15 mouse cellular contexts compared by ENCODE assay signal in genomic region chr7:112154445-112154844, GRCm38 (mm10). TPM values are rescaled to one million over a fixed set of nuclear protein-coding genes. Genes with fewer than 3 reads are reported as not detected.
DNase-seq lines count a peak whose midpoint lies in the region; ATAC-seq and TF ChIP-seq lines count a peak whose summit lies in the region.
"Had no signal": no experiment of that assay in that cellular context is flagged by ENCODE, and none has a peak within 500 bp of the region (broad histone marks: within the 10 kb centered on the region; RNA-seq: fewer than 3 reads in every experiment).

No protein-coding gene starts in this region.

- TF ChIP-seq CTCF in lung, postnatal 0 days (IDR thresholded peaks at IDR 0.05) = no peak
- TF ChIP-seq CTCF in embryonic fibroblast, embryonic 13.5 days (IDR thresholded peaks at IDR 0.05; ENCODE audit: borderline replicate concordance, insufficient read depth, low read length) = no peak

- intact Hi-C loops in heart, postnatal 36 days (cut with DNase I) = no loop called here

- H3K27ac ChIP-seq in heart, embryonic 15.5 days = peak overlapping the region; percentile 3; the same call in 1 of the 2 replicates
- H3K27ac ChIP-seq in lung, postnatal 0 days (ENCODE audit: low read length) = peak overlapping the region; percentile 43
- H3K27ac ChIP-seq in embryonic fibroblast, embryonic 13.5 days (ENCODE audit: insufficient read depth, low read length) = peak overlapping the region; percentile 93
- no peak overlapping the region for H3K27ac ChIP-seq in liver, embryonic 12.5 days
- H3K27ac ChIP-seq: neural tube, embryonic 12.5 days had no signal

- H3K27me3 ChIP-seq in heart, embryonic 15.5 days = peaks cover 16% of the 10 kb centered on the region
- 0 out of 2 replicates have a peak, but pooled peaks cover 10% of the 10 kb centered on the region for H3K27me3 ChIP-seq in lung, postnatal 0 days (replicated peaks; ENCODE audit: insufficient read depth, low read length)
- H3K27me3 ChIP-seq in liver, embryonic 12.5 days (replicated peaks) = peaks cover 36% of the 10 kb centered on the region

- no peaks in the 10 kb centered on the region for H3K9me3 ChIP-seq in heart, embryonic 15.5 days (replicated peaks)
- H3K9me3 ChIP-seq in lung, postnatal 0 days (ENCODE audit: low read length) = no peaks in the 10 kb centered on the region
- H3K9me3 ChIP-seq in liver, embryonic 12.5 days (replicated peaks) = no peaks in the 10 kb centered on the region
- H3K9me3 ChIP-seq: neural tube, embryonic 12.5 days had no signal

- peaks cover 44% of the 10 kb centered on the region for H3K4me1 ChIP-seq in heart, embryonic 15.5 days (replicated peaks)
- peaks cover 9% of the 10 kb centered on the region for H3K4me1 ChIP-seq in lung, postnatal 0 days (ENCODE audit: insufficient read depth, low read depth, low read length)
- peaks cover 17% of the 10 kb centered on the region for H3K4me1 ChIP-seq in embryonic fibroblast, embryonic 13.5 days (ENCODE audit: control insufficient read depth, insufficient read depth, low read length)
- peaks cover 4% of the 10 kb centered on the region; the same call in 1 of the 2 replicates for H3K4me1 ChIP-seq in liver, embryonic 12.5 days

- DNase-seq in heart, postnatal 36 days = no peak
- peak; percentile 21 for DNase-seq in lung, postnatal 0 days (ENCODE audit: low spot score)
- no peak for DNase-seq in lung, postnatal 4 days
- no peak for DNase-seq in urinary bladder, postnatal 4 days (ENCODE audit: low spot score in 2 of 2)
- DNase-seq: cerebellum, adult 9-10 months; embryo, embryonic 11 days; liver; midbrain, embryonic 14.5 days; retina, postnatal 1 day; spleen, adult 18-20 months had no signal

- H3K36me3 ChIP-seq in heart, embryonic 15.5 days = no peaks in the 10 kb centered on the region
- H3K36me3 ChIP-seq in lung, postnatal 0 days (ENCODE audit: insufficient read depth, low read length) = 0 out of 2 replicates have a peak, but pooled peaks cover 3% of the 10 kb centered on the region
- H3K36me3 ChIP-seq in liver, embryonic 12.5 days = no peaks in the 10 kb centered on the region; the same call in 1 of the 2 replicates
- H3K36me3 ChIP-seq: neural tube, embryonic 12.5 days had no signal

- ATAC-seq in heart, embryonic 15.5 days (replicated peaks; ENCODE audit: insufficient number of reproducible peaks, insufficient read depth, low FRiP score, low read depth) = no peak
- no peak for ATAC-seq in lung, postnatal 0 days
- ATAC-seq in liver, embryonic 12.5 days = no peak

- no peak overlapping the region for H3K4me3 ChIP-seq in heart, embryonic 15.5 days
- H3K4me3 ChIP-seq in lung, postnatal 0 days (ENCODE audit: low read depth, low read length) = no peak overlapping the region
- no peak overlapping the region for H3K4me3 ChIP-seq in embryonic fibroblast, embryonic 13.5 days (ENCODE audit: insufficient read depth, low read length)
- H3K4me3 ChIP-seq in liver, embryonic 12.5 days = no peak overlapping the region
- H3K4me3 ChIP-seq: neural tube, embryonic 12.5 days had no signal

- 64% methylated on average over 4 of the region's 4 CpGs for WGBS in heart, embryonic 15.5 days
- WGBS in lung, postnatal 0 days = 59% methylated on average over 4 of the region's 4 CpGs
- WGBS in liver, embryonic 12.5 days (ENCODE audit: insufficient replicate concordance) = 73% methylated on average over 4 of the region's 4 CpGs

- H3K9ac ChIP-seq in heart, embryonic 15.5 days = no peak overlapping the region
- no peak overlapping the region for H3K9ac ChIP-seq in lung, postnatal 0 days (replicated peaks; ENCODE audit: low read depth)
- no peak overlapping the region for H3K9ac ChIP-seq in liver, embryonic 12.5 days
- H3K9ac ChIP-seq: neural tube, embryonic 12.5 days had no signal

- TF ChIP-seq EP300 in lung, postnatal 0 days (IDR thresholded peaks at IDR 0.05) = no peak

- H3K4me2 ChIP-seq in heart, embryonic 15.5 days = 0 out of 2 replicates have a peak overlapping the region, but pooled peaks have one; percentile 7
- no peak overlapping the region for H3K4me2 ChIP-seq in lung, postnatal 0 days (replicated peaks; ENCODE audit: low read depth, low read length)
- H3K4me2 ChIP-seq in liver, embryonic 12.5 days = no peak overlapping the region
- H3K4me2 ChIP-seq: neural tube, embryonic 12.5 days had no signal

- no peak for TF ChIP-seq POLR2A in embryonic fibroblast, embryonic 13.5 days (IDR thresholded peaks at IDR 0.05; ENCODE audit: low read depth, low read length)

RNA-seq across cellular contexts. Expression of gene Dkk3, which starts 4.4 kb away (rescaled TPM):
- 75.1 and 88.2 TPM in 2 replicates for polyA plus RNA-seq in heart, embryonic 15.5 days (2015; fragmentation: Nextera tagmentation; extraction: Ambion mirVana)
- 10 to 100 TPM; 35.5 to 43.5 TPM for total RNA-seq in heart, postnatal 36 days (2021)
- polyA plus RNA-seq in lung, postnatal 0 days (2015; fragmentation: Nextera tagmentation; extraction: Ambion mirVana) = 82.5 and 88.3 TPM in 2 replicates
- 130 and 148 TPM in 2 replicates for polyA plus RNA-seq in embryonic fibroblast, embryonic 13.5 days (2011; ENCODE audit: insufficient read length, low read depth, missing spikeins)
- 7.3 and 7.5 TPM in 2 replicates for polyA plus RNA-seq in liver, embryonic 12.5 days (2016; fragmentation: Nextera tagmentation; extraction: Ambion mirVana)
- total RNA-seq: hematopoietic stem cell, adult 5-6 weeks had no signal
